Mouse (Mus musculus): ENCODE results near the gene Med11.
"Not testable (repeated sequence)": the region's sequence is repeated elsewhere in the genome, so short reads cannot be mapped to it uniquely, and the experiment has no call there.

Med11 gene

GRCm38 (mm10) chr11:70446756-70447155, 5.0 kb upstream of the Med11 start:
- in situ Hi-C loops (cut with MboI, MseI): no loop called here

GRCm38 (mm10) chr11:70447373-70447772, 4.3 kb upstream of the Med11 start:
- in situ Hi-C loops (cut with MboI, MseI): no loop called here

- in situ Hi-C loops (cut with MboI, MseI): no loop called here
Measured at GRCm38 (mm10) chr11:70450926-70451325, 793 bp upstream of the Med11 start.

- in situ Hi-C loops (cut with MboI, MseI): no loop called here
Measured at GRCm38 (mm10) chr11:70453261-70454044, 1.7 kb downstream of the Med11 start.

- in situ Hi-C loops (cut with MboI, MseI): no loop called here
Measured at GRCm38 (mm10) chr11:70458688-70459600, 7.2 kb downstream of the Med11 start, which contains the start of gene Zmynd15. TSS of gene Zmynd15 (plus strand) at chr11:70459433.

GRCm38 (mm10) chr11:70459601-70460101, 7.9 kb downstream of the Med11 start, which contains the start of gene Cxcl16:
TSS of gene Cxcl16 (minus strand) at chr11:70459984.
- in situ Hi-C loops (cut with MboI, MseI): no loop called here

- in situ Hi-C loops (cut with MboI, MseI): no loop called here
Measured at GRCm38 (mm10) chr11:70463970-70464369, 12.3 kb downstream of the Med11 start.

GRCm38 (mm10) chr11:70465211-70465610, 13.5 kb downstream of the Med11 start:
- in situ Hi-C loops (cut with MboI, MseI): no loop called here

- in situ Hi-C loops (cut with MboI, MseI): no loop called here
Measured at GRCm38 (mm10) chr11:70465824-70466223, 14.1 kb downstream of the Med11 start.

GRCm38 (mm10) chr11:70467902-70468619, 16.3 kb downstream of the Med11 start:
- in situ Hi-C loops (cut with MboI, MseI): no loop called here

GRCm38 (mm10) chr11:70469764-70470163, 18.0 kb downstream of the Med11 start:
- in situ Hi-C loops (cut with MboI, MseI): no loop called here

- in situ Hi-C loops (cut with MboI, MseI): no loop called here
Measured at GRCm38 (mm10) chr11:70472716-70473115, 21.0 kb downstream of the Med11 start.

GRCm38 (mm10) chr11:70473291-70473690, 21.6 kb downstream of the Med11 start:
- in situ Hi-C loops (cut with MboI, MseI): not testable (repeated sequence)

- in situ Hi-C loops (cut with MboI, MseI): no loop called here
Measured at GRCm38 (mm10) chr11:70474872-70475534, 23.3 kb downstream of the Med11 start.

GRCm38 (mm10) chr11:70485498-70485897, 33.8 kb downstream of the Med11 start:
- in situ Hi-C loops (cut with MboI, MseI): no loop called here

GRCm38 (mm10) chr11:70487816-70488215, 36.1 kb downstream of the Med11 start:
- in situ Hi-C loops (cut with MboI, MseI): no loop called here

GRCm38 (mm10) chr11:70489138-70489537, 37.4 kb downstream of the Med11 start:
- in situ Hi-C loops (cut with MboI, MseI): no loop called here

- in situ Hi-C loops (cut with MboI, MseI): no loop called here
Measured at GRCm38 (mm10) chr11:70489684-70490083, 38.0 kb downstream of the Med11 start.

- in situ Hi-C loops (cut with MboI, MseI): loop anchor here (5.0 kb wide), 1 partner anchor 68 kb away; the partner anchor contains the start of gene Arrb2
Measured at GRCm38 (mm10) chr11:70499566-70500475, 48.1 kb downstream of the Med11 start.

GRCm38 (mm10) chr11:70500476-70500812, 48.7 kb downstream of the Med11 start:
- in situ Hi-C loops (cut with MboI, MseI): loop anchor here (5.0 kb wide), 1 partner anchor 68 kb away; the partner anchor contains the start of gene Arrb2
